Mouse (Mus musculus): Measurements from ENCODE around the gene Krtap1-3.

DNA sequence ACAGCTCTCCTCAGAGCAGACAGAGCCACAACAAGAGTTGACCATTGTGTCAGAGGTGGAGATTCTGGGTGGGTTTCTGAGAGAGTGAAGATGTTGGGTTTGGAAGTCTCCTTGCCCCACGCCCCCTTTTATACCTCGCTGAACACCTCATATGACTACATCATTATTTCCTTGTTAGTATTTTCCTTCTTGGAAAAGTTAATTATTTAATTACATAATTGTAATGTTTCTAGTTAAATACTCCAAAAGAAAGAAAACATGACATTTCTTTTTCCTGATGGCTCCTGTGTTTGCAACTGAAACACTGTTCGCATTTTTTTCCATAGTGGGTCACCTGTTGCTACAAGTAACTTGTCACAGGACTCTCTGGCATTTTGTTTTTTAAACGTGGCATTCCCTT is 37.0 kb upstream of the Krtap1-3 start, which contains the start of gene Krtap4-1:
- TF ChIP-seq CTCF (IDR thresholded peaks at IDR 0.05; ENCODE audit: low read depth) (no peak), EP300 (optimal IDR thresholded peaks at IDR 0.05) (no peak)
